Mouse (Mus musculus) frontal cortex, postnatal 10 days (tissue): ENCODE measurements around the gene Glt1d1.
"Not testable (repeated sequence)": the region's sequence is repeated elsewhere in the genome, so short reads cannot be mapped to it uniquely, and the experiment has no call there.

Source experiments
- DNase-seq, 2 experiments: peaks; one replicate each; pipeline ENCODE4 v3.0.0; 2022; ENCODE audit warnings: low spot score in 2 of 2, mixed read lengths in 1 of 2

Glt1d1 gene

DNA sequence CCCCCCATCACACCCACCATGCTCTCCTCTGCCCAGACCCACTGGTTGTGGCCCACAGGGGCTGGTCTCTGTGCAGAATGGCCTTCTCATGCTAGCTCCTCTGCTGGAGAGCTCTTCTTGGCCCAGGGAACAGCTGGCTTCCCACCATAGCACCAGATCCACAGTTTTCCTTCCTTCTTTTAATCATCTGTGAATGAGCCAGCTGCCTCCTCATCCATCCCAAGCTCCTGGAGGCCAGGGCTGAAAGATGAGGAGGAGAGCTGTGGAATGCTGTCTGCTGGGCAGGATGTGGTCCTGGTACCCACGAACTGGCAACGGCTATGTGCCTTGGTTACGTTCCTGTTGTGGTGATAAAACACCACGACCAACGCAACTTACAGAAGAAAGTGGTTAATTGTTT, 67.6 kb downstream of the Glt1d1 start:
- no peak for DNase-seq

- DNase-seq = no peak
Observed at GRCm38 (mm10) chr5:127700156-127700555, 68.1 kb downstream of the Glt1d1 start.

- no peak for DNase-seq
Observed at GRCm38 (mm10) chr5:127703609-127704180, 71.6 kb downstream of the Glt1d1 start.

- DNase-seq = no peak
Observed at GRCm38 (mm10) chr5:127705225-127705624, 73.2 kb downstream of the Glt1d1 start.

- peak in 1 of 2 experiments; percentile 17 for DNase-seq
Observed at GRCm38 (mm10) chr5:127705976-127706375, 73.9 kb downstream of the Glt1d1 start.

- no peak for DNase-seq
Observed at GRCm38 (mm10) chr5:127708143-127708542, 76.1 kb downstream of the Glt1d1 start.

- DNase-seq = no peak
Observed at GRCm38 (mm10) chr5:127714783-127715704, 83.0 kb downstream of the Glt1d1 start.

DNA sequence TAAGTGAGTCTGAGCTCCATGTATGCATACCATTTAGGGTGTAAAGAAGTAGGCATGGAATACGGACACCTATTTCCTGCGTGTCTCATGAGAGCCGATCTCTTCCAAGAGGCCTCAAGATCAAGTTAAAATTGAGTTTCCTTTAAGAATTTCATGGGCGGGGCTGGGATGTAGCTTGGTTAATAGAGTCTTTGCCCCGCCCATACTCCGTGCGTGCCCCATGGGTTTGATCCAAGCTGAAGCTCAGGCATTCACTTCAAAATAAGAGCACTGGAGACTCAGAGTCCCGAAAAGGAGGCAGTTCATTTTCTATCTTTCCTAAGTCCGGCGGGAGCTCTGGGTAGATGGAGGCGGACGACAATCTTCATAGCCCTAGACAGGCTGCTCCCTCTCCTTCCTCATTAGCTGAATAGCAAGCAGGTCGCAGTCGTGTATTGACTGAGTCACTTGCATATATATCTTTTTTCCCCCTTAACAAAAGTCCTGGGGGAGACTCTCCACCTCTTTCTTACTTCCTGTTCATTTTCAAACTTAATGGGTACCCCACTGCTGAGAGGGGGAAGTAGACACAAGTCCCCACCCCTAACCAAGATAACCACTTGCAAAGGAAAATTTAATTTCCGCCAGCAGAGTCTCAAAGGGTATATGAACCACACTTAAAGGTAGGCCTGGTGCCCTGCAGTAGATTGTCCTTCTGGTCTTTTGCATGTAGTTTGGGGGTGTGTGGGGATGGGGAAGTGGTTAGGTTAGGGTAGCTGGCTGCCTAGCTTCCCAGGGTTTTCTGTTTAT, 88.7 kb downstream of the Glt1d1 start:
- DNase-seq = no peak

DNA sequence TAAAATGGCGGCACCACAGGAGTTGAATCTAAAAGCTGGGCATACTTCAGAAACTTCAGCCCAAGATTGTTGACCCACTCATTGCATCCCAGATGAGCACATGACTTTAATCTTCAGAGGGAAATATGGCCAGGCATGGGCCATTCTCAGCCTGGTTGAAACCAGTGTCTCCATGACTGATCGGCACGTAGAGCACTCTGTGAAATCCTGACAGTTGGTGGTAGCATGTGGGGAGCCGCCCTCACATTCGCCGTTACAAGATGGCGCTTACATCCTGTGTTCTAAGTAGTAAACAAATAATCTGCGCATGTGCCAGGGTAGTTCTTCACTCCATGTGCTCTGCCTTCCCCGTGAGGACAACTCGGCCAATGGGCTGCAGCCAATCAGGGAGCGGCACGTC, 90.1 kb downstream of the Glt1d1 start:
- DNase-seq = not testable (repeated sequence)

GRCm38 (mm10) chr5:127730351-127730750, 98.3 kb downstream of the Glt1d1 start:
- DNase-seq = no peak

DNA sequence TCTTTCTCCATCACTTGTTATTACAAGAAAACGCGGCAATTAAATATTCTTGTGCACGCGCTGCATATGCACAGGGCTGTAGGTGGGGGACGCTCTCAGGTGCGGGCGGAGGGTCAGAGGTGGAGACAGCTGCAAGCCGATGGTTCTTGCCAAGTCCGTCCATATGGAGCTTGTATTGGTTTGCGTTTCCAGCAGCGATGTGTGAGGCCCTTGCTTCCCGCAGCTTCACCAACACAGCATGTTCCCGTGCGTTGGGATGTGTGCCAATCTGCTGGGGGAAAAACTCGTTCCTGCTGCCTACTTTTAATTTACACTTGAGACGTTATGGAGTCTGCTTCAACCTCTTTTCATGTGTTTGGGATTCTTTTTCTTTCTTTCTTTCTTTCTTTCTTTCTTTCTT, 109.3 kb downstream of the Glt1d1 start:
- DNase-seq = peak in 1 of 2 experiments; percentile 22

DNA sequence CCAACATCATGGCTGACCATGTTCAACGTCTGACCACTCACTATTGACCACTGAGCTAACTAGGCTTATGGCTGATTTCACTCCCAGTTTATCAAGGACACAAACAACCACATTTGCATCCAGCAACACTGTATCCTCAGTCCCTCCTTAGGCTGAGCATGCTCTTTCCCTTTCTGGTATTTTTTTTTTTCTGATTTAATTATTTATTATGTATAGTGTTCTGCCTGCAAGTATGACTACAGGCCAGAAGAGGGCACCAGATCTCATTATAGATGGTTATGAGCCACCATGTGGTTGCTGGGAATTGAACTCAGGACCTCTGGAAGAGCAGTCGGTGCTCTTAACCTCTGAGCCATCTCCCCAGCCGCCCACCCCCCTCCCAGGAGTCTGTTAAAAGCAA, 117.5 kb downstream of the Glt1d1 start:
- DNase-seq = not testable (repeated sequence)

DNA sequence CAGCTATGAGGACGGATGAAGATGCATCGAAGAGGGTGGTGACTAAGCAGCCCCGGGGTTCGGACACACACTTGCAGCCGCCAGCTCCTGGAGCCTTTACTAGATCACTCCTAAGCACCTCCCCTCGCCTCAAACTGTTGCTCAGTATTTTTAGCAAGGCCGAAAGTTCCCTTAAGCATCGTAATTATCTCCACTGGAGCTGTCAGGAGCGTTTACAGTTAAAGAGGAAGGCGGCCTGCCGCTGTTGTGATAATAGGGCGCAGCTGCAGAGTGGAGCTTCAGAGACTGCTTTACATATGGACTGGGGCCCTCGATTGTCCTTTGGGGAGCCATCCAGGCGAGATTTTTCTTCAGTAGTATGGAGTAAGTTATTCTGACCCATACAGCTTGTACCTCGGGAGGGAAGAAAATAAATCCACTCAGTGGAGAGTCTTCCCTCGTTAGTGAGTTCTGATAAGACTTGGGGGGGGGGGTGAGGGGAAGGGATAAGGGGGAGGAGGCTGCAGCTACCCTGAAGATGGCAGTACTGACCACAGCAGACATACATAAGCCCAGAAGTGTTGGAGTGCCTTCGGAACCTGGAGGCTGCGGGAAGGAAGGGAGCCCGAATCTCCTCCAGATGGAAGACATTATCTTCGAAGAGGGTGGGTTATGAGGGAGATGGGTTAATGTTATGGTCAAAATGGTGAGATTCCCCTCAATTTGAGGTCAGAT, 119.4 kb downstream of the Glt1d1 start:
- DNase-seq = peak in 1 of 2 experiments; percentile 16

DNA sequence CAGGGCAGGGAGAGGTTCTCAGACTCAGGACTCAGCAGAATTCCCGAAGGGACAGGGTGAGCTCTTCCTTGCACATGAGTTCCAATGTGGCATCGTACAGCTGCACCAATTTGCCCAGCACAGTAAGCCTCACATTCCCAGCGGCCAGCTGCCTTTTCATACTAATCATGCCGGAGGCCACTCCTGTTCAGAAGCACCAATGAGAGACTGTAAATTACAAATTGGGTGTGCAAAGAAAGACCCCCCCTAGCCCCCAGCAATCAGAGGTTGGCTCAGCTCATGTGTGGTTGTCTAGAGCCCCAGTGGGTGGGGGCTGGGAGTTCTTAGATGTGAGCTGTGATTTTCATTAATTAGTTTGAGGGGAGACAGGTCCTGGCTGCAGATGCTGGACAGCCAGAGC, 123.5 kb downstream of the Glt1d1 start:
- DNase-seq = no peak

- DNase-seq = no peak
Observed at GRCm38 (mm10) chr5:127756011-127756410, 123.9 kb downstream of the Glt1d1 start.

DNA sequence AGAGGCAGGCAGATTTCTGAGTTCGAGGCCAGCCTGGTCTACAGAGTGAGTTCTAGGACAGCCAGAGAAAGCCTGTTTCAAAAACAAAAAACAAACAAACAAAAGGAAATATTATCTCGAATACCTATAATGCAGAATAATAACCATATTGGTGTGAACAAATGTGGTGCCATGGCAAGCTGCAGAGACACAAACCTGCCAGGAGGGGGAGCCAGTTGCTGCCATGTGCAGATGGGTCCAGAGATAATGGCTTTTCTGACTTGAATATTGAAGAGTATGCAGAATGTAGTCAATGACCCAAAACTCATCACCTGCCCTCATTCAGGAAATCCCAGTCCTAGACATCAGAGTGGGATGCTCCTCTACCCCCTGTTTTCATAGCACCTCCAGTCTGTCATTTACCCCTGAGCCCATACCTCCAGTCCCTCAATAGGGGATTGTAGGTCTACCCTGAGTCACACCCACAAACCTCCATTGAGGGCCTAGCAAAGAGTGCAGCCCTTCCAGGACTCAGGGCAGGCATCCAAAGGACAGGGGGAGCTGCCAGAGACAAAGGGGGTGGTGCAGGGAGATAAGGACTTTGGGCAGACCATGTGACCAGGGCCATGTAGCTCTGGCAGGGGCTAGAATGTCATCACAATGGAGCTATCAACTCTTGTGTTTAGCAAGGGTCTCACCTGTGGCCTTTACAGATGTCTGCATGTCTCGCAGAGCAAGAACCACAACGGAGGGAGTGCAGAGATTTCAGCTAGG, 124.8 kb downstream of the Glt1d1 start:
- no peak for DNase-seq

GRCm38 (mm10) chr5:127758576-127758975, 126.5 kb downstream of the Glt1d1 start:
- DNase-seq = no peak
